Mouse (Mus musculus): ENCODE data around the gene Nradd. TPM values are rescaled to one million over a fixed set of nuclear protein-coding genes. Genes with fewer than 3 reads are reported as not detected.

The Nradd gene
- polyA plus RNA-seq, 2 experiments from 2014 or later, result 2.4 to 3.4 TPM

DNA sequence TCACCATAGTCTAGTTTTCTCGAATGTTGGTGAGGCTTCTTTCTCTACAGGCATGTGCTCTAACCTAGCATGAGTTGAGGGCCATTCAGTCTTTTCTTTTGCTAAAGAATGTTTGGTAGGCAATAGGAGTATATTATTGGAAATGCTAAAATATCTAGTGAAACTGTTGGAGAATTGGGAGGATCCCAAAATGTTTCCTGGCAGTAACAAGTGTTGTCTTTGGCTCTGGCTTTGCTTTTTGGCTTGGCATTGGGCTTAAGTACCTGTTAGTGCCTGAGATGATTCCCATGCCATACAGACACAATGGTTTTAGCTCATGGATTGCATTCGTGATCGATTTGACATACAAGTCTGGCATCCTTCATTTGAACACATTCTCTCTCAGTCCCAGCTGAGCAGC is 12.8 kb downstream of the Nradd start:
- ATAC-seq, result no peak

- no peak for ATAC-seq
Observed at GRCm38 (mm10) chr9:110583521-110583920, 40.7 kb downstream of the Nradd start.

DNA sequence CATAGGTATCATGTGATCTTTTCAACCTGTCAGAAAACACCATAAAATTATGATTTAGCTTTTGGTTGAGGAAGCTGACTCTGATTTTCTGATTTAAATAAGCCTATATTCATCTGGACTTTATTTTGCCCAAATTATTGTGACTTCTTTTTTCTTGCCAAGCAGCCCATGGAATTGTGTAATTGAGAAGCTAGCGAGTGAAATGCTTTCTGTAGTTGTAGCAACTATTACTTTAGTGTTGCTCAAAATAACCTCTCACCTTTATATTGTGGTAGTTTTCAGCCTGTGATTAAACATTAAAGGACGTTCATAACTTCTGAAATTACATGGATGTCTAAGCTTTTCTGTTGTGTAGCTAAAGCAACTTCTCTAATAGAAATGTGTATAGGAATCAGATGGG is 42.1 kb downstream of the Nradd start:
- no peak for ATAC-seq

Other genes starting within 250 kb of the Nradd start
- gene Ptpn23, start 216.2 kb downstream of the Nradd start, polyA plus RNA-seq (2017; shearing (Covaris generic)), result 1 to 10 TPM; 5.4 TPM
- not detected for gene Ngp, start 204.7 kb downstream of the Nradd start, polyA plus RNA-seq (2017; shearing (Covaris generic))
- gene Klhl18, start 147.8 kb downstream of the Nradd start, polyA plus RNA-seq (2017; shearing (Covaris generic)), result 10 to 100 TPM in 1 of 2 experiments, 1 to 10 TPM in 1; 9.3 to 11.2 TPM
- under 1 TPM; 0.38 to 0.46 TPM for gene Kif9, start 147.5 kb downstream of the Nradd start, polyA plus RNA-seq (2017; shearing (Covaris generic))
- 10 to 100 TPM; 45.4 to 50.4 TPM for gene Setd2, start 91.9 kb downstream of the Nradd start, polyA plus RNA-seq (2017; shearing (Covaris generic))
- gene Nbeal2, start 29.7 kb upstream of the Nradd start, polyA plus RNA-seq (2017; shearing (Covaris generic)), result 10 to 100 TPM; 26.4 to 33.4 TPM
- gene Ccdc12, start 32.1 kb upstream of the Nradd start, polyA plus RNA-seq (2017; shearing (Covaris generic)), result 100 to 1,000 TPM; 224 to 285 TPM
- not detected for gene Myl3, start 117.4 kb upstream of the Nradd start, polyA plus RNA-seq (2017; shearing (Covaris generic))
- not detected for gene Pth1r, start 122.7 kb upstream of the Nradd start, polyA plus RNA-seq (2017; shearing (Covaris generic))
- not detected for gene Prss42, start 173.7 kb upstream of the Nradd start, polyA plus RNA-seq (2017; shearing (Covaris generic))
- under 1 TPM in 1 of 2 experiments, not detected in 1; 0.37 TPM for gene Prss44, start 189.5 kb upstream of the Nradd start, polyA plus RNA-seq (2017; shearing (Covaris generic))
- gene Prss43, start 202.2 kb upstream of the Nradd start, polyA plus RNA-seq (2017; shearing (Covaris generic)), result not detected
- gene Prss45, start 210.1 kb upstream of the Nradd start, polyA plus RNA-seq (2017; shearing (Covaris generic)), result not detected
- not detected for gene Prss46, start 220.1 kb upstream of the Nradd start, polyA plus RNA-seq (2017; shearing (Covaris generic))
- gene Prss50, start 233.5 kb upstream of the Nradd start, polyA plus RNA-seq (2017; shearing (Covaris generic)), result not detected

All from activated CD4-positive, CD25-positive, alpha-beta regulatory T cell, adult 4 months (primary cell).